Mouse (Mus musculus) liver, embryonic 15.5 days (tissue): ENCODE measurements around the gene Ptafr. TPM values are rescaled to one million over a fixed set of nuclear protein-coding genes. Genes with fewer than 3 reads are reported as not detected.
"Not testable (repeated sequence)": the region's sequence is repeated elsewhere in the genome, so short reads cannot be mapped to it uniquely, and the experiment has no call there.

Source experiments
- ATAC-seq: fragments of 200-750 bp; cut with Nextera tagmentation; 2 replicates; pipeline ENCODE4 v1.8.0; 2017; ENCODE audit warnings: moderate number of reproducible peaks, mild to moderate bottlenecking, moderate library complexity; ENCODE audit not compliant: insufficient read depth
- H3K27ac ChIP-seq: fragments of 300-500 bp; sonication (generic); replicated peaks from 2 replicates; pipeline ENCODE4 v1.5.1; 2015; ENCODE audit warnings: mild to moderate bottlenecking, inconsistent platforms
- H3K27me3 ChIP-seq: fragments of 300-500 bp; sonication (generic); 2 replicates; pipeline ENCODE4 v1.6.1; 2015; ENCODE audit warnings: mild to moderate bottlenecking, inconsistent platforms
- H3K36me3 ChIP-seq: fragments of 300-500 bp; sonication (generic); replicated peaks from 2 replicates; pipeline ENCODE4 v1.6.1; 2015; ENCODE audit warnings: moderate library complexity, mild to moderate bottlenecking, inconsistent platforms
- H3K4me1 ChIP-seq: fragments of 300-500 bp; sonication (generic); replicated peaks from 2 replicates; pipeline ENCODE4 v1.6.1; 2015; ENCODE audit warnings: inconsistent platforms
- H3K4me2 ChIP-seq: fragments of 300-500 bp; sonication (generic); 2 replicates; pipeline ENCODE4 v1.6.1; 2015; ENCODE audit warnings: moderate library complexity, mild to moderate bottlenecking, inconsistent platforms
- H3K4me3 ChIP-seq: fragments of 300-500 bp; sonication (generic); replicated peaks from 2 replicates; pipeline ENCODE4 v1.5.1; 2015; ENCODE audit warnings: mild to moderate bottlenecking, inconsistent platforms
- H3K9ac ChIP-seq: fragments of 300-500 bp; sonication (generic); 2 replicates; pipeline ENCODE4 v1.6.1; 2015; ENCODE audit warnings: moderate library complexity, mild to moderate bottlenecking, inconsistent platforms
- H3K9me3 ChIP-seq: fragments of 300-500 bp; sonication (generic); replicated peaks from 2 replicates; pipeline ENCODE4 v1.6.1; 2016; ENCODE audit warnings: inconsistent platforms
- WGBS: fragments of 180-500 bp; shearing (Covaris S2); methylation state at CpG from one replicate; pipeline ENCODE4 v1.1.7; 2015; ENCODE audit warnings: mixed read lengths; ENCODE audit not compliant: insufficient replicate concordance; 5-methylcytosine and 5-hydroxymethylcytosine counted together
- polyA plus RNA-seq: library from polyadenylated mRNA; unstranded; fragments of >200 nt; fragmentation: Nextera tagmentation; extraction: Ambion mirVana; gene quantifications from 2 replicates; pipeline ENCODE4 v1.2.1, GENCODE M21; 2015

Gene Ptafr
- polyA plus RNA-seq, 1 experiment from 2014 or later: 1.2 TPM

- Histone ChIP-seq H3K9ac (no peak overlapping the region), H3K27ac (no peak overlapping the region), H3K27me3 (no peaks in the 10 kb centered on the region), H3K4me3 (no peak overlapping the region), H3K36me3 (no peaks in the 10 kb centered on the region), H3K9me3 (no peaks in the 10 kb centered on the region), H3K4me2 (no peak overlapping the region), H3K4me1 (peaks cover 15% of the 10 kb centered on the region)
- WGBS: 47% methylated on average over 3 of the region's 3 CpGs
- ATAC-seq: no peak
Observed at GRCm38 (mm10) chr4:132588512-132588911, 24.6 kb downstream of the Ptafr start.

GRCm38 (mm10) chr4:132590642-132591041, 26.8 kb downstream of the Ptafr start:
- H3K9me3 ChIP-seq: no peaks in the 10 kb centered on the region
- no peaks in the 10 kb centered on the region for H3K27me3 ChIP-seq
- H3K27ac ChIP-seq: peak overlapping the region; percentile 31; the same call in 1 of the 2 replicates
- WGBS: 58% methylated on average over 10 of the region's 10 CpGs
- no peak overlapping the region for H3K9ac ChIP-seq
- no peak overlapping the region for H3K4me2 ChIP-seq
- H3K4me3 ChIP-seq: no peak overlapping the region
- no peak for ATAC-seq
- peaks cover 19% of the 10 kb centered on the region for H3K4me1 ChIP-seq
- H3K36me3 ChIP-seq: no peaks in the 10 kb centered on the region

- H3K27me3 ChIP-seq: no peaks in the 10 kb centered on the region
- H3K4me2 ChIP-seq: no peak overlapping the region
- no peak for ATAC-seq
- H3K27ac ChIP-seq: peak overlapping the region; percentile 46; the same call in 1 of the 2 replicates
- no peak overlapping the region for H3K4me3 ChIP-seq
- no peaks in the 10 kb centered on the region for H3K9me3 ChIP-seq
- peaks cover 23% of the 10 kb centered on the region for H3K4me1 ChIP-seq
- WGBS: 26% methylated on average over 9 of the region's 9 CpGs
- no peak overlapping the region for H3K9ac ChIP-seq
- H3K36me3 ChIP-seq: no peaks in the 10 kb centered on the region
Observed at GRCm38 (mm10) chr4:132592958-132593357, 29.1 kb downstream of the Ptafr start.

- no peaks in the 10 kb centered on the region for H3K36me3 ChIP-seq
- no peak overlapping the region for H3K9ac ChIP-seq
- no peaks in the 10 kb centered on the region for H3K27me3 ChIP-seq
- H3K9me3 ChIP-seq: no peaks in the 10 kb centered on the region
- H3K27ac ChIP-seq: no peak overlapping the region
- no peak overlapping the region for H3K4me3 ChIP-seq
- ATAC-seq: no peak
- 54% methylated on average over 4 of the region's 4 CpGs for WGBS
- peaks cover 23% of the 10 kb centered on the region for H3K4me1 ChIP-seq
- no peak overlapping the region for H3K4me2 ChIP-seq
Observed at GRCm38 (mm10) chr4:132594191-132594590, 30.3 kb downstream of the Ptafr start.

GRCm38 (mm10) chr4:132598861-132599260, 35.0 kb downstream of the Ptafr start:
- Histone ChIP-seq H3K27me3 (no peaks in the 10 kb centered on the region), H3K9ac (no peak overlapping the region), H3K9me3 (no peaks in the 10 kb centered on the region), H3K4me3 (no peak overlapping the region), H3K4me2 (no peak overlapping the region), H3K27ac (no peak overlapping the region), H3K4me1 (peaks cover 7% of the 10 kb centered on the region; the same call in 1 of the 2 replicates), H3K36me3 (no peaks in the 10 kb centered on the region)
- WGBS: 65% methylated on average over 2 of the region's 2 CpGs
- ATAC-seq: no peak

- 68% methylated on average over 3 of the region's 3 CpGs for WGBS
- ATAC-seq: no peak
Observed at GRCm38 (mm10) chr4:132599764-132600163, 35.9 kb downstream of the Ptafr start.

GRCm38 (mm10) chr4:132600465-132600864, 36.6 kb downstream of the Ptafr start:
- Histone ChIP-seq H3K4me3 (no peak overlapping the region), H3K27me3 (no peaks in the 10 kb centered on the region), H3K27ac (no peak overlapping the region), H3K9me3 (no peaks in the 10 kb centered on the region), H3K4me1 (0 out of 2 replicates have a peak, but pooled peaks cover 4% of the 10 kb centered on the region), H3K4me2 (no peak overlapping the region), H3K9ac (no peak overlapping the region), H3K36me3 (no peaks in the 10 kb centered on the region)
- ATAC-seq: no peak
- 58% methylated on average over 6 of the region's 6 CpGs for WGBS

More at GRCm38 (mm10) chr4:132599764-132600163, 35.9 kb downstream of the Ptafr start:
- Histone ChIP-seq H3K9ac (no peak overlapping the region), H3K36me3 (no peaks in the 10 kb centered on the region), H3K9me3 (no peaks in the 10 kb centered on the region), H3K4me1 (0 out of 2 replicates have a peak, but pooled peaks cover 4% of the 10 kb centered on the region), H3K4me2 (no peak overlapping the region), H3K27ac (no peak overlapping the region), H3K27me3 (no peaks in the 10 kb centered on the region), H3K4me3 (no peak overlapping the region)

- H3K4me1 ChIP-seq, H3K9me3 ChIP-seq, H3K36me3 ChIP-seq, ATAC-seq, H3K27ac ChIP-seq, H3K4me3 ChIP-seq, H3K27me3 ChIP-seq, H3K4me2 ChIP-seq, H3K9ac ChIP-seq: not testable (repeated sequence)
- 61% methylated on average over 5 of the region's 5 CpGs for WGBS
Observed at GRCm38 (mm10) chr4:132601242-132601641, 37.4 kb downstream of the Ptafr start.

GRCm38 (mm10) chr4:132603468-132603867, 39.6 kb downstream of the Ptafr start:
- no peak overlapping the region for H3K4me3 ChIP-seq
- no peaks in the 10 kb centered on the region for H3K9me3 ChIP-seq
- 52% methylated on average over 4 of the region's 4 CpGs for WGBS
- H3K27ac ChIP-seq: no peak overlapping the region
- no peaks in the 10 kb centered on the region for H3K36me3 ChIP-seq
- no peak for ATAC-seq
- H3K27me3 ChIP-seq: no peaks in the 10 kb centered on the region
- H3K4me2 ChIP-seq: no peak overlapping the region
- H3K4me1 ChIP-seq: no peaks in the 10 kb centered on the region
- H3K9ac ChIP-seq: no peak overlapping the region

- Histone ChIP-seq H3K4me2 (no peak overlapping the region), H3K9me3 (no peaks in the 10 kb centered on the region), H3K4me3 (no peak overlapping the region), H3K27me3 (no peaks in the 10 kb centered on the region), H3K9ac (no peak overlapping the region), H3K36me3 (no peaks in the 10 kb centered on the region), H3K27ac (no peak overlapping the region), H3K4me1 (no peaks in the 10 kb centered on the region)
- ATAC-seq: no peak
- WGBS: 30% methylated on average over 5 of the region's 5 CpGs
Observed at GRCm38 (mm10) chr4:132605816-132606215, 41.9 kb downstream of the Ptafr start.

- ATAC-seq: no peak
- WGBS: 54% methylated on average over 4 of the region's 4 CpGs
Observed at GRCm38 (mm10) chr4:132608147-132608546, 44.3 kb downstream of the Ptafr start.

More at GRCm38 (mm10) chr4:132608147-132608546, 44.3 kb downstream of the Ptafr start:
- Histone ChIP-seq H3K9ac (no peak overlapping the region), H3K4me2 (no peak overlapping the region), H3K4me1 (no peaks in the 10 kb centered on the region), H3K27me3 (peaks cover 3% of the 10 kb centered on the region; the same call in 1 of the 2 replicates), H3K4me3 (no peak overlapping the region), H3K36me3 (no peaks in the 10 kb centered on the region), H3K9me3 (no peaks in the 10 kb centered on the region), H3K27ac (no peak overlapping the region)
